Mouse (Mus musculus): ENCODE data around the gene Pald1.
A peak's percentile ranks its signal among the peaks of the same experiment; 100 is the strongest.

Gene Pald1

DNA sequence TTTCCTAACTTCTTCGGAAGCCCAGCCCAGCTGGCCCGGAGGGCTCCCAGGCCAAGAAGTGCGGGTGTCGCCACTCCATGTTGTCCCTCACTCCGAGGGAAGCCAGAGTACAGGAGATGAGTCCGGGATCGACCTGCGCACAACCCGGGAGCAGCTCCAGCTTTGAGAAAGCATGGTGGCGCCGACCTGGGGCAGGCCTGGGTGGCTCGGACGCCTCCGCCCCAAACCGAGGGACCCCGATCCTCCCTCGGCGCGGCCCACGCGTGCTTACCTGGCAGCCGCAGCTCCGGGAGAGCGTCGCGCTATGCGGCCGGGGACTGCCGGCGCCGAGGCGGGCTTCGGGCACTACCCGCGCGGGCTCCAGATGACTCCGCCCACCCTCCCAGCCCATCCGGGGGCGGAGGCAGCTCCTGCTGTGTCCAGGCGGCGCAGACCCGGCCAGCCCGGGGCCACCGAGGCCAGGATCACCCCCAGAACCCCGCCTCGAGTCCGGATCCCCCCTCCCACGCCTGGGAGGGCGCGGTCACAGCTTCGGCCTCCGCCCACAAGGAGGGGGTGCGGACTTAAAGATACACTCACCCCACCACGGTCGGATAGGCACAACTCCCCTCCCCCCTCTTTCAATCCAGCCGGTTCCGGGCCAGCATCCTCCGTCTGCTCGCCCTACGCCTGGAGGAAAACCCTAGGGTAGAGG lies at the start of gene Pald1:
Pald1 (minus strand) TSS at position 510 of the 694 bp plus-strand sequence.
- DNase-seq = peak; percentile 76

DNA sequence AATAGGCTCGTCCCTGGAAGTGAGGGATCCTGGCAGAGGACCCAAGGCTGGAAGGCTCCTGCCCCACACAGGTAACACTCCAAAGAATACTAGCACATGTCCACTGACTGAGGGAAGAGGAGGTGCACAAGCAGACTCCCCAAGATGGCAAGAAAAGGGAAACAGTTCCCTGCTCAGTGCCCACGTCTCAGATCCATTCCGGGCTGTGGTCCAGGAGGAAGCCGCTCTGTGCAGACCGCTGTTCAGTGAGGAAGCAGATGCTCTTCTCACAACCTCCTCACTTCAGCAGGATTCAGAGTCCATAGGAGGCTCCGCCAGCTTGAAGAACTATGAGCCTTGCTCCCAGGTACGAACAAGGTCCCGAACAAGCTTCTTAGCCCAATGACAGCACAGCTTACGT lies 48.0 kb upstream of the Pald1 start:
- no peak for DNase-seq

DNA sequence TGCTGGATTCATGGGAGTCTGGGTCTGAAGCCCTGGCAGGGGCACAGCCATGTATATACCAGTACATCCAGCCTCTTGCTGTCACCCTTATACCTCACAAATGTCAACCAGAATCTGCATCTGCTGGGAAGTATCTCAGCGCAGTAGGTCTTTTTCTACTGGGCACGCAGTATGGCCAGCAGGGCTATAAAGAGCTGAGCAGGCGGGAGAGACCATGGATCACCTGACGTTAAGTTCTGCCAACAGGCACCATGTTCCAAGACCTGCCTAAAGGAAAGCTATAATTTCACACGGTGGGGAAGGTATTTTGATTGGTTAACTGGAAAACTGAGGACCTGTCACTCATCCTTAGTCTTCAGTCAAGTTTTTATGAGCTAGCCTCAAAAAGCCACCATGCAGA lies 45.7 kb upstream of the Pald1 start:
- DNase-seq = no peak

DNA sequence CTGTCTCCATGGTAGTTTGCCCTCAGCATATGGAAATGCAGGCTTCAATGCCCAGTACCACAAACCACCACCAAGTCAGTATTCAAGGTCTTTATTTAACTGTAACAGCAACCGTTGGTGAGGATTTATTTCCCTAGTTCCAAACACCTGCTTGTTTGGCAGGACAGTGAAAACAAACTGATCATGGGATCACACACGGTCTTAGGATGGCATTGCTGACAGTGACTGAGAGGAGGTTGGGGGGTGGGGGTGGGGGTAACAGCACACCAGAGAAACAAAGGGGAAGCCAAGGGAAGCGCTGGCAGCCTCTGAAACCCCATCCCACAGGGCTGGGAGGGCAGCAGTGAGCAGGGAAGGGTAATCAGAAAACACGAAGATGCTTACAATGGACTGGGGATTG lies 45.1 kb upstream of the Pald1 start:
- DNase-seq = no peak

DNA sequence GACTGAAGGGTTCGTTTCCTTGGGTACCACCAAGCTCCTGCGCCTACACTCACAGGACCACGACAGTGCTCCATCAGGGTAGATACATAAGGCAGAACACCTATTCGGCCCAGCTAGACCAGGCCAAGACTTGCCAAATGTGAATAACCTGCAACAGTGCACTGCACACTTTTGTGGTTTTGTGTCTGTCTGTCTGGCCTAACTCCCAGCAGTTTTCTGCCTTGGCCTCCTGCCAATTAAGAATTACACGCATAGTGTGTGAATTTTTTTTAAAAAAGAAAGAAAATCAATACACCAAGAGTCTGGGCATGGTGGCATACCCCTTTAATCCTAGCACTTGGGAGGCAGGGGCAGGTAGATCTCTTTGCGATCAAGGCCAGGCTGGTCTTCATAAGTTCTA lies 44.6 kb upstream of the Pald1 start:
- DNase-seq = no peak

DNA sequence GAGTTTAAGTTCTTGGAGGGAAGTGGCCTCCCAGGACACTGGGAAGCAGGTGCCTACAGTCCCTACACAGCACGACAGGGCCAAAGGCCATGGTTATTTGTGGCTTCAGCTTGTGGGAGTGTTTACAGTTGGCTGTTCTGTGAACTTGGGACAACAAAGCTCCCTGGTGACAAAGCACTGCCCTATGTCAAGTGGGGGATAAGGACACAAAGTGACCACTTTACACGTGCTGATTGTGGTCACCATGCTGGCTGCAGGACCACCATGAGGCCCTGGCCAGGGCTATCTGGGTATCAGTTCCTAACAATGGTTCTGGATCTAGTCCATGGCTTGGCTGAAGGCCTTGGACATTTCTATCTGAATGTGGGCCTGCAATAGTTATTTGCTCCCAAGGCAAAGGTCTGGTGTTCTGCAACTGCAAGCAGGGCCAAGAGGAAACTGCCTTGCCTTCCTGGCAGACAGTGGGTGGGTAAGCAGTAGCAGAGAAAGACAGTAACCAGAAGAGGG lies 43.0 kb upstream of the Pald1 start:
- DNase-seq = peak; percentile 51

DNA sequence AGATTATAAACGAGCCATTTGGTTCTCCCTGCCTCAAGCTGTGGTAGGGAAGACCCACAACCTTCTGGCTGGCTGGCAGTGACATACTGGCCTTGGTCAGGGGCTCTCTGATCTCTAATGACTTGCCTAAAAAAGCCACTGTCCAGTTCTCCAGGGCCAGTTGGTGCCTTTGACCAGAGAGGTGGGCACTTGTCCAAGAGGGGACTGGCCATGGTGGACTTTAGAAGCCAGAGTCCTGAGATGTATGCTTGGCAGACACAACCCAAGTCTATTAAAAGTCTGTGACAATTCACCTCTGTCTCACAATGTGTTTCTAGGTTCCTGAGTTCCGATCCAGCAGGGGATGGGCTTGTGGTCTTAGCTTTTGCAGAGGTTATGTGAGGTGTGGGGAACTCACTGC lies 41.7 kb upstream of the Pald1 start:
- peak; percentile 45 for DNase-seq

DNA sequence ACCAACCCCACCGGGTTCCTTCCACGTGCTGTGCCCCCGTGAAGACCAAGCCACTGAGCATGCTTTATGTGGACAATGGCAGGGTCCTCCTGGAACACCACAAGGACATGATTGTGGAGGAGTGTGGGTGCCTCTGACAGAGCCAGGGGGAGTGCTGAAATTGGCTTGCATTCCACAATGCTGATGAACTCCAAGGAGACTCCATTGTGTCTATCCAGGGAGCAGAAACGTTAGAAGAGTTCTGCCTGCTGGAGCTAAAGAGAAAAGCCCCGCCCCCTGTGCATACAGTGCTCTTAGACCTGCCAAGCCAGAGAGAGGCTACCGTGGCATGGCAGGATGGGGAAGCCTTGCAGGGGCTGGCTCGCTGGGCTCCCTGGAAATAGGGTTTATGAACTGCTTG lies 41.2 kb upstream of the Pald1 start:
- no peak for DNase-seq

DNA sequence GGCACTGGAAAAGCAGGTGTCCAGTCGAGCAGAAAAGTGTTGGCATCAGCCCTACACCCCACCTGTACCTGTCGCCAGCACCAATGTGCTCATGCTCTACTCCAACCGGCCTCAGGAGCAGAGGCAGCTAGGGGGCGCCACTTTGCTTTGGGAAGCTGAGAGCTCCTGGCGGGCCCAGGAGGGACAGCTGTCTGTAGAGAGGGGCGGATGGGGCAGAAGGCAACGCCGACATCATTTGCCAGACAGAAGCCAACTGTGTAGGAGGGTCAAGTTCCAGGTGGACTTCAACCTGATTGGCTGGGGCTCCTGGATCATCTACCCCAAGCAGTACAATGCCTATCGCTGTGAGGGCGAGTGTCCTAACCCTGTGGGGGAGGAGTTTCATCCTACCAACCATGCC lies 40.0 kb upstream of the Pald1 start:
- peak; percentile 52 for DNase-seq

DNA sequence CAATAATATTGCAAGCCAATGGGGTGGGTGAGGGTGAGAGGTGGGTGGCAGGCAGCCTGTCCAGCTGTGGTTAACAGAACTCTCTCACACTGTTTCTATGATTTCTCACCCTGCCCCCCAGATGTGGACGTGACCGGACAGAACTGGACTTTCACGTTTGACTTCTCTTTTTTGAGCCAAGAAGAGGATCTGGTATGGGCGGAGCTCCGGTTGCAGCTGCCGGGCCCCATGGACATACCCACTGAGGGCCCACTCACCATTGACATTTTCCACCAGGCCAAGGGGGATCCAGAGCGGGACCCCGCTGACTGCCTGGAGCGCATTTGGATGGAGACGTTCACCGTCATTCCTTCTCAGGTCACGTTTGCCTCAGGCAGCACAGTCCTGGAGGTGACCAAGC lies 39.5 kb upstream of the Pald1 start:
- no peak for DNase-seq

DNA sequence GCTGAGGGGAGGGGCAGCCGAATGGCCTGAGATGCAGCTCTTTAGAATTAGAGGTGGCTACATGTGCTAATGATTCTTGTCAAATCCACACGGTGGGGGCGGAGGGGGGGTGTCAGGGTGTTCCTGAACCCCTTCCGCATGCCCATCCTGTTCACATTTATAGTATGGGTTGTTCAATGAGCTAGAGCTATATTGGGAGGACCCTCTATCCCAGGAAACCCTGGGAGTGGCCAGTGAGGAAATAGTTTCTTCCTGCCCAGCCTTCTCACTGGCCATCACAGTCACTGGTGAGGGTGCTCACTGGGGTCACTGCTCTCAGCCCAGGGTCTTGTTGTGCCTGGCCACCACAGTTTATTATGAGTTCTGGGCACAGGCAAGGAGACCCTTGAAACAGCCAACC lies 36.7 kb upstream of the Pald1 start:
- DNase-seq = no peak

DNA sequence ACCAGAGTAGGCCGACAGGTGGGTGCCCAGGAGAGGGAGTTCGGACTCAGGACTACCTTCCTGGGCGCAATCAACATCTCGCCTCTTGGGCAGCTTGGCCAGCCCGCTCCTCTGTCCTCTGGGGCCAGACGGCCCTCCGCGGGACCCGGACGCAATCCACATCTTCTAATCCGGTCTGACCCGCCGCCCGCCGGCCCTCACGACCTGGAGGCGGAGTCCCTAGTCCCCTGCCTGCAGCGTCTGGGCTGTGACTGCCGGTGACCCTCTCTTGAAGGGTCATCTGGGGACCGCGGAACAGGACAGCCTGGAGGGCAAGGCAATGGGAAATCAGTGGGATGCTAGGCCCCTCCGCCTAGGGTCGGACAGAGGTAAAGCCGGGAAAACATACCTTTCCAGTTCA lies 35.8 kb upstream of the Pald1 start:
- DNase-seq = no peak

DNA sequence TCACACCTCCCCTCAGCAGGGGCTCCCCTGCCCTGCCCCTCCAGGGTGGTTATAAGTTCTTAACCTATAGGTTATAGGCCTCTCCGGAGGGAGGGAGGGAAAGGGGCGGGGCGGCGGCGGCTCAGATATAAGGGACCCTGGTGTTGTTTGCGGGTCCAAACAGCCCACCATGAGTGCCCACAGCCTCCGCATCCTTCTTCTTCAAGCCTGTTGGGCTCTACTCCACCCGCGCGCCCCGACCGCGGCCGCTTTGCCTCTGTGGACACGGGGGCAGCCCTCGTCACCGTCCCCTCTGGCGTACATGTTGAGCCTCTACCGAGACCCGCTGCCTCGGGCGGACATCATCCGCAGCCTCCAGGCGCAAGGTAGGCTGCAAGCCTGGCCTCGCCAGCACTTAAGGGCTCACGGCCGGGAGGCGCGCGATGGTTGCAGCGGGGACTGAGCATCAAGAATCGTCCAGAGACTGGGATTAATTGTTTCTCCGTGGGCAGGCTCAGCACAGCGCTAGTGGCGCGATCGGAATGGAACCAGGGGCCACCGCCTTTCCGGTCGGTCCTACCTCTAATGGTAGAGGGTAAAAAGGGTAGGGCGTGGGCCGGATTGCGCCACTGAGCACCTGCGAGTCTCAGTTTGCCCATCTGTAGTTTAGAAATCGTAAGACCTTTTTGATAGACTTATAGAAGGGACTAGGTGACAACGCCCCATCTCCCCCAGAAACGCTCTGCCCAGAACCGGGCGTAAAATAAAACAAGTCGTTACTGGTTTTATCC lies 35.0 kb upstream of the Pald1 start:
- no peak for DNase-seq

DNA sequence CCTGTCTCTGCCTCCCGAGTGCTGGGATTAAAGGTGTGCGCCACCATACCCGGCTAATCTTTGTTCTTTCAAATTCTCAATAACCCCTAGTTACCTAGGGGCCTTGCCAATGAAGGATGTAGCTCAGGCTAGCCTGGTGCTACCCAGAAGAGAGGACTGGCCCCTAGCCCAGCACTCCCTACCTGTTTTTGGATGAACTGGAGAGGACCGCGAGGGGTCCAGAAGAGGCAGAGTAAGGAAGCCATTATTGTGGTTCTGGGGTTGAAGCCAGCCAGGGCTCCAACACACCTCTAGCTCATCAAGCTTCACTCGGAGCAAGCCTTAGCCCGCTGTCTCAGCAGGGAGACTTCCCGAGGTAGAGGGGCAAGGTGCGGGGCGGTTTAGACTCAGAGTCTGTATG lies 34.3 kb upstream of the Pald1 start, which contains the start of gene Nodal:
Nodal (plus strand) TSS at position 301 of the 400 bp plus-strand sequence.
- DNase-seq = no peak

DNA sequence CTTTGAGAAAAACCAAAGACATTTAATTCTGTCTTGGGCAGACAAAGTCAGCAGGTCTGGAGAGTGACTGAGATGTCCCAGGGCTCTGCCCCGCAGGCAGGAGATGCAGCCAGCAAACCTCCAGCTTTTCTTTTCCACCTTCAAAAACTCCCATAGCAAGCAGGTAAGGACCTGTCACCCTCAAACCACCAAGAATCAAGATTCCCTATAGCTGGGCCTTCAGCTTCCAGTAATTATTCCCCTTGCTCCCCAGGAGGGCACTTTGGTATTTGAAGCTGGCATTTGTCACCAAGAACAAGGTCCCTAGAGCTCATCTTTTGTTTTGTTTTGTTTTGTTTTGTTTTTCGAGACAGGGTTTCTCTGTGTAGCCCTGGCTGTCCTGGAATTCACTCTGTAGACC lies 33.7 kb upstream of the Pald1 start:
- DNase-seq = no peak

DNA sequence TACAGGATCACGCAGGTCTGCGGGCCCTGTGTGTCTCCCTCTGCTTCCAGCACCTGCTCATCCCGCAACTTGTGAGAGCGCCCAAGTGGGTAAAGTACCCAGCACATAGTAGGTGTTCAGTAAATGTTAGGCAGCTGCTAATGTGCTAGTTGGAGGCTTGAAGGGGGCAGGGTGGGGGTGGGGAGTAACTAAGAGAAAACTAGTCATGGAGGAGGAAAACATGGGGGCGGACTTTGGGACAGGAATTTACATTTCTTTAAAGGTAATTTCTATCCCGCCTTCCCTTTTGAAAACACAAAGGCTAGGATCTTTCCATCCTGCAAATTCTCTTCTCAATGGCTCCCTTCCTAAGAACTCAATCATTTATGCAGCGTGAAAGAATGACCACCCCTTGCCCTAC lies 33.2 kb upstream of the Pald1 start:
- DNase-seq = no peak

DNA sequence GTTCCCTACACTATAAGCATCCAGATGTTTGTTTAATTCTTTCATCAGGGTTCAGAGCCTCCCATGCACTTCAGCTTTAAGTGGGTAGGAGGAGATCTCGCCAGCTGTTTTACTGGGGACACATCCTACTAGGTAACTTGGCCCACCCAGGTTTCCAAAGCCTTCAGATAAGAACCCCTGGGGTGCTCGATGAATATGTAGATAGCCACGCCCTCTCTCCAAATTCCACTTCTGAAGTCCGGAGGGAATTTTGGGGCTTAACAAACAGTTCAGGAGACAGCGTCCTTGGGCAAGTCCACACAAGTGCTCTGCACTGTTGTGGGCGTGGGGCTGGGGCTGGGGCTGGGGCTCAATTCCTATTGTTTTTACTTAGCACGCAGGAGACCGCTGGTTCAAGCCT lies 32.6 kb upstream of the Pald1 start:
- DNase-seq = no peak

DNA sequence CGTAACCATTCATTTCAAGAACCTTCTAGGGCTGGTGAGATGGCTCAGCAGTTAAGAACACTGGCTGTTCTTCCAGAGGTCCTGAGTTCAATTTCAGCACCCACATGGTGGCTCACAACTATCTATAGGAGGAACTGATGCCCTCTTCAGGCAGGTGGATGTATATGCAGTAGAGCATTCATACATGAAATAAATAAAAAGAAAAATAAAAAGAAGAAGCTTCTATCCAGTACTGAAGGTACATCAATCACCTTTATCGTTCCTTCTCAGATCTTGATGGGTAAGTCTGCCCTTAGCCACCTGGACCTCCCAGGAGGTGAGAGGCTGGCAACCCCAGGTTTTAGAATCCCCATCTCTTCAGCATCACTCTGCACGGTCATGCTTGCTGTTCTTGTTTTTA lies 31.9 kb upstream of the Pald1 start:
- no peak for DNase-seq

DNA sequence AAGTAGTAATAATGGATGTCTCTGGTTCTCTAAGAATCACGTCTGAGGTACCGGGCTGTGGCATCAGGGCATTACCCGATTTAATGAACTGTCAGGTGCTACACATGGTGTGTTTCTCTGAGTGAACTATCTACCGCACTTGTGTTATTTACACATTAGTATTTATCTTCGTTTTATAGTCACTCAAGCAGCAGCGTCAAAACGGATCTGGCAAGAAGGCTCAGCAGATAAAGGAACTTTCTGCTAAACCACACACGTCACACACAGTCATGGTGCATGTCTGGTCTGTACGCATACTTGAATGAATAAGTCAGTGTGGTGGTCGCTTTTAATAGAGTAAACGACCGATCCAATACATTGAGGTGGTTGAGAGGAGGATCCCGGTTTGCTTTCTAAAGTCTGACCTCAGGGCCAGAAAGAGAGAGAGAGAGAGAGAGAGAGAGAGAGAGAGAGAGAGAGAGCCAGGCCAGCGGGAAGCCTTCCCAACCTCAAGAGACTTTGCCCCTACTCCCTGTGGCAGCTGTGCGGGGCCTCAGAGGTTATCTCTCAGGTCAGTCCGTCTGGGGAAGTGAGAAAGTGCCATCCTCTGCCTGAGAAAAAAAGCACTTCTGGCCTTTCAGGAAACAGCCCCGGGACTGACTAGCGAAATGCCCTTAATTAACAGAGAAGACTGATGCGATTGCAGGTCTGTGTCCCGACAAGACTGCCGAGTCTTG lies 29.7 kb upstream of the Pald1 start:
- DNase-seq = no peak

DNA sequence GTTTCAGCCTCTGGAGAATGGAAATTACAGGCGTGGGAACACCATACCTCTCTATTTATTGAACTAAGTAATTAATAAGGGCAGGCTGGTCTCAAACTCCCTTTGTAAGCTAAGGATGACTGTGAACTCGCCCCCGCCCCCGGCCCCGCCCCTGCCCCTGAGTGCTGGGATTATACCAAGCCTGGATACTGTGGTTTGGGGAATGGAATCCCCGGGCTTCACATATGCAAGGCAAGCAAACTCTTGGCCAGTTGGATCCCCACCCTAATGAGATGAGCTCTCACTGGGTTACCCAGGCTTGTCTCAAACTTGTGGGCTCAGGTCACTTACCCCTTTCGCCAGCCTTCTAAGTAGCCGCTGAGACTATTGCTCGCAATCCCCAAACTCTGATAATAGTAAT lies 26.9 kb upstream of the Pald1 start:
- DNase-seq = no peak

DNA sequence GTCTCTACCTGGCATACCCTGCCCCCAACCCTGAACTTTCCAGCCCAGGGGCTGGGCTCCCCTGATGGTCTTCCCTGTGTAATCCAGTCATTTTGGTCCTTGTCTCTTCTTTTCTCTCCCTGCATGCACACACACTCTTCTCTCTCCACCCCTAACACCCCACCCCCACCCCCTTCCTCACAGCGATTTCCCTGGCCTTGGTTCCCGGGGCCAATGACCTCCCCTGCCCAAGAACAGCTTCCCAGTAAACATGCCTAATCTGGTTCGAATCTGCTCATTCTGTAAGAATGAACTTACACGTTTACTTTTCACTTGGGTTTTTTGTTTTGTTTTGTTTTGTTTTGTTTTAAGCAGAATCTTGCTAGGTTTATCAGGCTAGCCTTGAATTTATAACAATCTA lies 26.4 kb upstream of the Pald1 start:
- DNase-seq = no peak

DNA sequence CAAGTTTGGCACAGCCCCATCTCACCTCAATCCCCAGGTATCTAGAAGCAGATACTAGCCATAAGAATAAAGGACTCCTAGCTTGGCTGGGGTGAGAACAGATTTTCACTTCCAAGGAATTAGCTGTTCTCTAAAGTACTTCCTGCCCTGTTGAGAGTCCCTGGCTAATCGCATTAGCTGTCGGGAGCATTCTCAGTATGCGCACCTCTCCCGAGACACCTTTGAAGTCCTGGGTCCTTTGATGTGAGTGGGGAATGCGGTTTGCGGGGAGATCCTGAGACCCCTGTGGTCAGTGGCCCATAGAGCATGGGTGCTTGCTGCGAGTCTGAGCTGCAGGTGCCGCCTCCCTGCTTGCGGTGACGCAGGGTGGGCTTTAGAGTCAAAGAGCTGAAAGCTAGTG lies 22.6 kb upstream of the Pald1 start:
- DNase-seq = no peak

DNA sequence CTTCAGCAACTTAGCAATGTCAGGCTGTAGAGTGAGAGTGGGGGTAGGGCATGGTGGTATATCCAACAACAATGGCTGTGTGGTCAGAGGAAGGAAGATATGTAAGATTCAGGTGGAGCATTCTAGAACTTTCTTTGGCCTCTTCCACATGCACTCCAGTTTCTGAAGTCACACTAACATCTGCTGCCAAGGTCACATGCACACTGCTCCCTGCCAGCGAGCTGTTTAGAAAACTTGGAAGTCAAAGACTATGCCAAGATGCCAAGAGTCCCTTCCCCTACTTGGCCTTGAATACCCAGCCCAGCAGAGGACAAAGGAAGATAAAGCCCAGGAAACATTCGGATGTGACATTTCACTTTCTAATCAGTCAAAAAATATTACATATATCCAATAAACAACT lies 19.6 kb upstream of the Pald1 start:
- DNase-seq = no peak

DNA sequence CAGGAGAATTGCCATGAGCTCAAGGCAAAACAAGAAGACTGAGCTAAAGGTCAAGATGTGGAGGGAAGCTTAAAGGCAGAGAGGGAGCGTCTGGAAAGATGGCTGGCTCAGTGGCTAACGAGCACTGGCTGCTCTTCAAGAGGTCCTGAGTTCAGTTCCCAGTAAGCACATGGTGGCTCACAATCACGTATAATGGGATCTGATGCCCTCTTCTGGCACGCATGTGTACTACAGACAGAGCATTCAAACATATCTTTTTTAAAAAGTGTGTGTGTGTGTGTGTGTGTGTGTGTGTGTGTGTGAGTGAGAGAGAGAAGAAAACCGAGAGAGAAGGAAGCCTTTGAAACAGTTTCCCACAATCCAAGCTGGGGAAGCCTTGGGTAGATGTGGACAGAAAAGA lies 19.1 kb upstream of the Pald1 start:
- no peak for DNase-seq

All from kidney, adult 18-20 months (tissue).